Mouse (Mus musculus): ENCODE results near the gene Gm16513. TPM values are rescaled to one million over a fixed set of nuclear protein-coding genes. Genes with fewer than 3 reads are reported as not detected.
"Not testable (repeated sequence)": the region's sequence is repeated elsewhere in the genome, so short reads cannot be mapped to it uniquely, and the experiment has no call there.

Gm16513 gene
- 0.06 and 0.07 TPM in 2 replicates for polyA plus RNA-seq (2012; rRNA removed)

GRCm38 (mm10) chr5:95182324-95182723 is at the start of gene Gm16513:
TSS of gene Gm16513 (plus strand) at chr5:95182624.
- not testable (repeated sequence) for H3K4me3 ChIP-seq (ENCODE audit: control insufficient read depth, low read depth, low read length); H3K27me3 ChIP-seq (ENCODE audit: control insufficient read depth, insufficient read depth, low read length); H3K4me1 ChIP-seq (ENCODE audit: control insufficient read depth, insufficient read depth, low read length); H3K36me3 ChIP-seq (ENCODE audit: control insufficient read depth, insufficient read depth, low read length); H3K27ac ChIP-seq (ENCODE audit: control insufficient read depth, insufficient read depth, low read depth, low read length)

Other genes with a start within 250 kb of the Gm16513 start
- gene Gm6367, start 194.0 kb upstream of the Gm16513 start, polyA plus RNA-seq (2012; rRNA removed) = not detected in 2 replicates
- not detected in 2 replicates for gene Gm7942, start 75.7 kb upstream of the Gm16513 start, polyA plus RNA-seq (2012; rRNA removed)
- not detected in 2 replicates for gene Gm10424, start 90.1 kb downstream of the Gm16513 start, polyA plus RNA-seq (2012; rRNA removed)
- not detected in 2 replicates for gene Gm3259, start 123.3 kb downstream of the Gm16513 start, polyA plus RNA-seq (2012; rRNA removed)

All from testis, adult 2 months (tissue).